Mouse (Mus musculus) macrophage (primary cell): Measurements from ENCODE around the gene Rps6ka4. TPM values are rescaled to one million over a fixed set of nuclear protein-coding genes. Genes with fewer than 3 reads are reported as not detected.

ENCODE experiments used
- H3K27ac ChIP-seq: fragments of 350-480 bp; formaldehyde crosslinking; 2 replicates; pipeline ENCODE4 v1.9.0; 2021
- H3K36me3 ChIP-seq: fragments of 350-480 bp; formaldehyde crosslinking; 2 replicates; pipeline ENCODE4 v1.9.0; 2021; ENCODE audit errors: inconsistent target
- H3K4me3 ChIP-seq: fragments of 350-480 bp; formaldehyde crosslinking; 2 replicates; pipeline ENCODE4 v1.9.0; 2021; ENCODE audit errors: inconsistent target
- H3K79me2 ChIP-seq: fragments of 350-480 bp; formaldehyde crosslinking; 2 replicates; pipeline ENCODE4 v1.9.0; 2021; ENCODE audit errors: inconsistent target
- WGBS: methylation state at CpG from one replicate; pipeline ENCODE4 v1.1.7; 2026; ENCODE audit warnings: inconsistent platforms; ENCODE audit not compliant: missing documents; 5-methylcytosine and 5-hydroxymethylcytosine counted together
- polyA plus RNA-seq: library from polyadenylated mRNA; stranded (reverse); fragments of 250-400 nt; gene quantifications from 3 replicates; pipeline ENCODE4 v1.2.4, GENCODE M21; 2018; ENCODE audit warnings: inconsistent platforms

Rps6ka4 gene
- polyA plus RNA-seq, 1 experiment from 2014 or later, result 15.5 TPM

- Histone ChIP-seq H3K27ac (peak overlapping the region; percentile 77), H3K4me3 (peak overlapping the region; percentile 47; the same call in 1 of the 2 replicates), H3K36me3 (peaks cover 39% of the 10 kb centered on the region), H3K79me2 (peaks cover 33% of the 10 kb centered on the region; the same call in 1 of the 2 replicates)
- 89% methylated on average over 3 of the region's 3 CpGs for WGBS
These were observed 16.5 kb upstream of the Rps6ka4 start for GRCm38 (mm10) chr19:6857003-6857360.

- Histone ChIP-seq H3K79me2 (peaks cover 33% of the 10 kb centered on the region; the same call in 1 of the 2 replicates), H3K27ac (no peak overlapping the region), H3K36me3 (peaks cover 44% of the 10 kb centered on the region), H3K4me3 (no peak overlapping the region)
- 60% methylated on average over 12 of the region's 12 CpGs for WGBS
These were observed 16.0 kb upstream of the Rps6ka4 start for GRCm38 (mm10) chr19:6856281-6857002.

- H3K79me2 ChIP-seq, result peaks cover 33% of the 10 kb centered on the region; the same call in 1 of the 2 replicates
- peaks cover 52% of the 10 kb centered on the region for H3K36me3 ChIP-seq
- WGBS, result 92% methylated on average over 34 of the region's 38 CpGs
- no peak overlapping the region for H3K4me3 ChIP-seq
- H3K27ac ChIP-seq, result no peak overlapping the region
These were observed 15.0 kb upstream of the Rps6ka4 start for GRCm38 (mm10) chr19:6855225-6856031.

DNA sequence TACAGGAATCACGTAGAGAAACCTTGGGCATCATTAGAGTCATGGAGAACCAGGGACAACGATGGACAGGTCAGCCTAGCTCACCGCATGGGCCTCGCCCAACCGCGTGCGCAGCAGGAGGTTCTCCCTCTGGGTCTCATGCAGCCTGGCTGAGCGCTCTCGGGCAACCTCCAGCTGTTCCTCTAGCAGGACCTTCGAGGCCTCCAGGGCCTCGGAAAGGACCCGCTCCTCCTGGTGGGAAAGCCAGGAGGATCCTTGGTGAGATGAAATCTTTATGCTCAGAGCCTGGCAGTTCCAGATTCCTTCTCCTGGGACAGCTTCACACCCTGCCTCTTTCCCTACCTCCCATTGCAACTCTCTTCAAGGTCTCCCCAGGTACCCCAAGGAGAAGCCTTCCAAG, 14.2 kb upstream of the Rps6ka4 start:
- 98% methylated on average over 12 of the region's 12 CpGs for WGBS
- no peak overlapping the region for H3K4me3 ChIP-seq
- H3K27ac ChIP-seq, result no peak overlapping the region
- peaks cover 33% of the 10 kb centered on the region; the same call in 1 of the 2 replicates for H3K79me2 ChIP-seq
- peaks cover 59% of the 10 kb centered on the region for H3K36me3 ChIP-seq

- Histone ChIP-seq H3K79me2 (peaks cover 31% of the 10 kb centered on the region; the same call in 1 of the 2 replicates), H3K36me3 (peaks cover 65% of the 10 kb centered on the region), H3K27ac (no peak overlapping the region), H3K4me3 (no peak overlapping the region)
- 96% methylated on average over 8 of the region's 8 CpGs for WGBS
These were observed 13.5 kb upstream of the Rps6ka4 start for GRCm38 (mm10) chr19:6853903-6854302.

- WGBS, result 93% methylated on average over 14 of the region's 21 CpGs
- Histone ChIP-seq H3K27ac (no peak overlapping the region), H3K36me3 (peaks cover 78% of the 10 kb centered on the region), H3K4me3 (no peak overlapping the region), H3K79me2 (peaks cover 18% of the 10 kb centered on the region; the same call in 1 of the 2 replicates)
These were observed 12.2 kb upstream of the Rps6ka4 start for GRCm38 (mm10) chr19:6852393-6853305.

GRCm38 (mm10) chr19:6851497-6851896, 11.1 kb upstream of the Rps6ka4 start:
- Histone ChIP-seq H3K27ac (no peak overlapping the region), H3K36me3 (peaks cover 87% of the 10 kb centered on the region), H3K79me2 (peaks cover 10% of the 10 kb centered on the region; the same call in 1 of the 2 replicates), H3K4me3 (no peak overlapping the region)
- WGBS, result 93% methylated on average over 3 of the region's 3 CpGs

GRCm38 (mm10) chr19:6849506-6850068, 9.2 kb upstream of the Rps6ka4 start:
- Histone ChIP-seq H3K4me3 (no peak overlapping the region), H3K79me2 (no peaks in the 10 kb centered on the region; the same call in 1 of the 2 replicates), H3K36me3 (peaks cover 89% of the 10 kb centered on the region), H3K27ac (no peak overlapping the region)
- 96% methylated on average over 23 of the region's 23 CpGs for WGBS

- Histone ChIP-seq H3K4me3 (no peak overlapping the region), H3K79me2 (no peaks in the 10 kb centered on the region), H3K36me3 (peaks cover 79% of the 10 kb centered on the region), H3K27ac (no peak overlapping the region)
- 92% methylated on average over 27 of the region's 31 CpGs for WGBS
These were observed 7.5 kb upstream of the Rps6ka4 start for GRCm38 (mm10) chr19:6847841-6848517.

- 100% methylated on average over 4 of the region's 4 CpGs for WGBS
- Histone ChIP-seq H3K36me3 (peaks cover 64% of the 10 kb centered on the region), H3K4me3 (no peak overlapping the region), H3K79me2 (no peaks in the 10 kb centered on the region), H3K27ac (no peak overlapping the region)
These were observed 5.6 kb upstream of the Rps6ka4 start for GRCm38 (mm10) chr19:6846050-6846449.

DNA sequence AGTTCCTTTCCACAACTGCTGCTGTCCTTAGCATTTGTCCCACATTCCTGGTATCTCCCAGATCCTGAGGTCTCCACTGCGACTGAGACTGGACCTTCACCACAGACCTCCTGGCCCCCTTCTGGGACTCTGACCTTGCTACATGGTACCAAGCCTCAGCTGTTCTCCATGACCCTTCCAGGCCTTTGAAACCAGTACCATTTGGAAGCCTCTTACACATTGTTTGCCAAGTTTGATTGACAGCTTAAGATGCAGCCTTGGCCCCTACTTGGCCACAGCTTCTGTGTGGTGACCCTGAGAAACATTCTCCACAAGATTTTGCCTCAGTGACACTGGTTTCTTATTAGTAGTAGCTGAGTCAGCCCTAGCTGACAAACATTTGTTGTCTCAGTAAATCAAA, 1.9 kb upstream of the Rps6ka4 start:
- 93% methylated on average over 1 of the region's 1 CpGs for WGBS
- H3K79me2 ChIP-seq, result peaks cover 12% of the 10 kb centered on the region; the same call in 1 of the 2 replicates
- peaks cover 46% of the 10 kb centered on the region for H3K36me3 ChIP-seq
- no peak overlapping the region for H3K27ac ChIP-seq
- no peak overlapping the region for H3K4me3 ChIP-seq

GRCm38 (mm10) chr19:6841292-6841597, 809 bp upstream of the Rps6ka4 start:
- H3K27ac ChIP-seq, result peak overlapping the region; percentile 69
- H3K79me2 ChIP-seq, result peaks cover 12% of the 10 kb centered on the region; the same call in 1 of the 2 replicates
- 7% methylated on average over 3 of the region's 3 CpGs for WGBS
- H3K36me3 ChIP-seq, result peaks cover 48% of the 10 kb centered on the region
- H3K4me3 ChIP-seq, result no peak overlapping the region; the same call in 1 of the 2 replicates

- peaks cover 49% of the 10 kb centered on the region for H3K36me3 ChIP-seq
- WGBS, result 22% methylated on average over 46 of the region's 46 CpGs
- H3K79me2 ChIP-seq, result peaks cover 12% of the 10 kb centered on the region; the same call in 1 of the 2 replicates
- H3K27ac ChIP-seq, result peak overlapping the region; percentile 29; the same call in 1 of the 2 replicates
- peak overlapping the region; percentile 65 for H3K4me3 ChIP-seq
These were observed 591 bp downstream of the Rps6ka4 start for GRCm38 (mm10) chr19:6839615-6840474.
